In genomic region chr15:62528975-62529374, GRCm38 (mm10) we compare ENCODE assay signal across 30 mouse cellular contexts.
DNase-seq lines count a peak whose midpoint lies in the region; ATAC-seq and TF ChIP-seq lines count a peak whose summit lies in the region.
"Had no signal": no experiment of that assay in that cellular context is flagged by ENCODE, and none has a peak within 500 bp of the region (broad histone marks: within the 10 kb centered on the region; RNA-seq: fewer than 3 reads in every experiment).

No protein-coding gene starts in this region.

- no peak overlapping the region for H3K4me2 ChIP-seq in intestine, postnatal 0 days (replicated peaks; ENCODE audit: low read depth)
- no peak overlapping the region for H3K4me2 ChIP-seq in intestine, embryonic 16.5 days (ENCODE audit: low read depth, low read length)
- H3K4me2 ChIP-seq: embryonic facial prominence, embryonic 13.5 days; forebrain, embryonic 12.5 days; forebrain, embryonic 15.5 days; heart, embryonic 12.5 days; heart, embryonic 15.5 days; hindbrain, embryonic 14.5 days had no signal

- peak; percentile 27; the same call in 1 of the 2 replicates for TF ChIP-seq CTCF in gastrocnemius, adult 2 months (IDR thresholded peaks at IDR 0.05)
- TF ChIP-seq CTCF in intestine, postnatal 0 days (IDR thresholded peaks at IDR 0.05; ENCODE audit: low read depth), result peak; percentile 16; the same call in 1 of the 2 replicates
- no peak for TF ChIP-seq CTCF in liver, adult 2 months (IDR thresholded peaks at IDR 0.05; ENCODE audit: low read depth, low read length)

- no peaks in the 10 kb centered on the region for H3K36me3 ChIP-seq in intestine, postnatal 0 days (ENCODE audit: control insufficient read depth, insufficient read depth)
- H3K36me3 ChIP-seq in intestine, embryonic 16.5 days (ENCODE audit: control insufficient read depth, insufficient read depth, low read length), result no peaks in the 10 kb centered on the region
- no peaks in the 10 kb centered on the region for H3K36me3 ChIP-seq in liver, adult 2 months (ENCODE audit: control insufficient read depth, insufficient read depth, low read length)
- H3K36me3 ChIP-seq: embryonic facial prominence, embryonic 10.5 days; embryonic facial prominence, embryonic 13.5 days; forebrain, embryonic 12.5 days; forebrain, embryonic 15.5 days; heart, embryonic 12.5 days; heart, embryonic 15.5 days had no signal

- H3K9me3 ChIP-seq in intestine, postnatal 0 days (ENCODE audit: control insufficient read depth), result no peaks in the 10 kb centered on the region
- H3K9me3 ChIP-seq in intestine, embryonic 16.5 days (ENCODE audit: control insufficient read depth, low read length), result no peaks in the 10 kb centered on the region
- H3K9me3 ChIP-seq: embryonic facial prominence, embryonic 10.5 days; embryonic facial prominence, embryonic 13.5 days; forebrain, embryonic 12.5 days; forebrain, embryonic 15.5 days; heart, embryonic 12.5 days; heart, embryonic 15.5 days had no signal

- ATAC-seq in intestine, postnatal 0 days, result no peak
- ATAC-seq in intestine, embryonic 16.5 days, result no peak
- ATAC-seq: forebrain, embryonic 15.5 days; hindbrain, postnatal 0 days; inflammation-experienced regulatory T-cells, adult 6 months had no signal

- H3K79me2 ChIP-seq in liver, adult 2 months (ENCODE audit: control insufficient read depth, insufficient read depth, low read length), result no peaks in the 10 kb centered on the region

- intact Hi-C loops in gastrocnemius, adult 2 months (cut with DNase I), result no loop called here

- H3K4me1 ChIP-seq in intestine, postnatal 0 days (replicated peaks; ENCODE audit: control insufficient read depth, insufficient read depth, low read length), result no peaks in the 10 kb centered on the region
- H3K4me1 ChIP-seq in intestine, embryonic 16.5 days (ENCODE audit: control insufficient read depth, insufficient read depth, low read length), result no peaks in the 10 kb centered on the region; the same call in 1 of the 2 replicates
- H3K4me1 ChIP-seq in liver, adult 2 months (ENCODE audit: control insufficient read depth, insufficient read depth, low read length), result peaks cover 2% of the 10 kb centered on the region; the same call in 1 of the 2 replicates
- H3K4me1 ChIP-seq: embryonic facial prominence, embryonic 10.5 days; embryonic facial prominence, embryonic 13.5 days; forebrain, embryonic 12.5 days; forebrain, embryonic 15.5 days; heart, embryonic 12.5 days; heart, embryonic 15.5 days had no signal

- no peak overlapping the region for H3K9ac ChIP-seq in intestine, postnatal 0 days (ENCODE audit: low read depth, low read length)
- no peak overlapping the region for H3K9ac ChIP-seq in intestine, embryonic 16.5 days (ENCODE audit: low read depth, low read length)
- no peak overlapping the region for H3K9ac ChIP-seq in liver, adult 2 months (ENCODE audit: low read depth, low read length)
- H3K9ac ChIP-seq: embryonic facial prominence, embryonic 13.5 days; forebrain, embryonic 12.5 days; forebrain, embryonic 15.5 days; heart, embryonic 12.5 days; heart, embryonic 15.5 days; hindbrain, embryonic 14.5 days had no signal

- no peaks in the 10 kb centered on the region for H3K27me3 ChIP-seq in intestine, postnatal 0 days (replicated peaks; ENCODE audit: control insufficient read depth, insufficient read depth, low read length)
- H3K27me3 ChIP-seq in intestine, embryonic 16.5 days (replicated peaks; ENCODE audit: control insufficient read depth, insufficient read depth, low read length), result no peaks in the 10 kb centered on the region
- H3K27me3 ChIP-seq in liver, adult 2 months (ENCODE audit: control insufficient read depth, insufficient read depth, low read length), result no peaks in the 10 kb centered on the region
- H3K27me3 ChIP-seq: embryonic facial prominence, embryonic 13.5 days; forebrain, embryonic 12.5 days; forebrain, embryonic 15.5 days; heart, embryonic 12.5 days; heart, embryonic 15.5 days had no signal

- WGBS in intestine, postnatal 0 days, result 67% methylated on average over 3 of the region's 3 CpGs
- WGBS in intestine, embryonic 16.5 days, result 74% methylated on average over 3 of the region's 3 CpGs
- 54% methylated on average over 3 of the region's 3 CpGs for WGBS in liver, adult 2 months

- DNase-seq in gastrocnemius, adult 2 months, result no peak
- no peak for DNase-seq in gastrocnemius, adult 8-10 months (ENCODE audit: low spot score in 2 of 2)
- peak; percentile 14 for DNase-seq in liver, adult 2 months (ENCODE audit: extremely low read depth, low read depth, low spot score)
- DNase-seq in liver, result no peak
- DNase-seq in A20 (ENCODE audit: low read depth, low spot score), result peak; percentile 17
- DNase-seq in adrenal gland, adult 18-20 months (ENCODE audit: low spot score in 2 of 2), result no peak
- DNase-seq: adrenal gland, adult 8-10 months; adrenal gland, postnatal 25 days; B cell, adult 2 months; cerebellum, adult 11-12 months; cerebellum, adult 8-10 months; cerebellum, postnatal 10 days; cerebellum, postnatal 36 days; embryo, embryonic 11 days; gastrocnemius, postnatal 25 days; heart, adult 18-20 months; heart, postnatal 14 days; heart, postnatal 4 days had no signal

- TF ChIP-seq POLR2A in liver, adult 2 months (IDR thresholded peaks at IDR 0.05; ENCODE audit: extremely low read depth, insufficient read depth, low read length), result no peak

- H3K27ac ChIP-seq in gastrocnemius, adult 2 months, result no peak overlapping the region
- H3K27ac ChIP-seq in intestine, postnatal 0 days (ENCODE audit: low read depth, low read length), result no peak overlapping the region
- H3K27ac ChIP-seq in intestine, embryonic 16.5 days (ENCODE audit: low read length), result no peak overlapping the region
- no peak overlapping the region for H3K27ac ChIP-seq in liver, adult 2 months (replicated peaks; ENCODE audit: insufficient read depth, low read depth, low read length)
- H3K27ac ChIP-seq: embryonic facial prominence, embryonic 10.5 days; embryonic facial prominence, embryonic 13.5 days; forebrain, embryonic 12.5 days; forebrain, embryonic 15.5 days; heart, embryonic 15.5 days; hindbrain, embryonic 14.5 days; hindbrain, postnatal 0 days had no signal

- no peak overlapping the region for H3K4me3 ChIP-seq in gastrocnemius, adult 2 months
- no peak overlapping the region for H3K4me3 ChIP-seq in intestine, postnatal 0 days (ENCODE audit: low read depth, low read length)
- H3K4me3 ChIP-seq in intestine, embryonic 16.5 days (ENCODE audit: low read length), result no peak overlapping the region
- H3K4me3 ChIP-seq in liver, adult 2 months (ENCODE audit: insufficient read depth, low read depth, low read length), result no peak overlapping the region
- H3K4me3 ChIP-seq: embryonic facial prominence, embryonic 10.5 days; embryonic facial prominence, embryonic 13.5 days; erythroblast, embryonic 14.5 days; forebrain, embryonic 12.5 days; forebrain, embryonic 15.5 days; heart, embryonic 12.5 days; heart, embryonic 15.5 days had no signal

Comparison
In these comparisons a context has a peak if more than half of its experiments do, and no peak if none do; other contexts are left out.
1. DNase-seq: peak in liver, adult 2 months (single experiment) and A20 (single experiment); none in gastrocnemius, adult 2 months (single experiment), gastrocnemius, adult 8-10 months (0 of 2), liver (single experiment) and adrenal gland, adult 18-20 months (0 of 2).